Mouse (Mus musculus) kidney, postnatal 14 days (tissue): ENCODE data around the gene Srpk2.
"Not testable (repeated sequence)": the region's sequence is repeated elsewhere in the genome, so short reads cannot be mapped to it uniquely, and the experiment has no call there.

Experiments
- DNase-seq: peaks from one replicate; pipeline ENCODE4 v3.0.0; 2022; ENCODE audit warnings: mixed read lengths

Gene Srpk2

DNA sequence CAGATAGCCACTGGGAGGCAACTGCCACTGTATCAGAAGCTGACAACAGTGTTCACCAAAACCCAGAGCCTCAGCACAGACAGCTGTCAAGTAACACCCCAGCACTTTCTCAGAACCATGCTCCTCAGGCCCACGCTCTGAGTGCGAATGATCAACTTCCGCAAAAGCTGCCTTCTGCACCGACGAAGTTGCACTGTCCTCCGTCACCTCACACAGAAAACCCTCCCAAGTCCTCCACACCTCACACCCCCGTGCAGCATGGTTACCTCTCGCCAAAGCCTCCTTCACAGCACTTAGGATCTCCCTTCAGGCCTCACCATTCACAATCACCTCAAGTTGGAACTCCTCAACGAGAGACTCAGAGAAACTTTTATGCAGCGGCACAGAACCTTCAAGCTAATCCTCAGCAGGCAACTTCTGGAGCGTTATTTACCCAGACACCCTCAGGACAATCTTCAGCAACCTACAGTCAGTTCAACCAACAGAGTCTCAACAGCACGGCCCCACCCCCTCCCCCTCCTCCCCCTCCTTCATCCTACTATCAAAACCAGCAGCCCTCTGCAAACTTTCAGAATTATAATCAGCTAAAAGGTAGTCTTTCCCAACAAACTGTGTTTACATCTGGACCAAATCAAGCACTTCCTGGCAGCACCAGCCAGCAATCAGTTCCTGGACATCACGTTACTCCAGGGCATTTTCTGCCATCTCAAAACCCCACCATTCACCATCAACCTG is 182.7 kb downstream of the Srpk2 start:
- no peak for DNase-seq

DNA sequence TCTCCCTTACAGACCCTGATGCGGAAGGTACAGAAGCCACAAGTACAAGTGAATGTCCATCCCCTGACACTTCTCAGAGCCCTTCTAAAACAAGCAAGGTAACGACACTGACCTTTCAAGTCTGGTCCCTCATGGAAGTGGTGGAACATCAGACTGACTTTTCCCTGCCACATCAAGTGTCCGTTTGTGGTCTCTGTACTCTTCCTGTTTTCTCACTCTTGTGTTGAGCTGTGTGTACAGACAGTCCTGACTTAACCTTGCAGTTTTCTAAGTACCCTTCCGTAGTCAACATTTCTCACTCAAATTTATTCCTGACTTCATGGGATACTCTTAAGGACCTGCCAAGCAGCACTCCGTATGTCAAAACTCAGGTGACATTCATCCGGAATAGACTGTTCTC is 183.7 kb downstream of the Srpk2 start:
- DNase-seq = no peak

DNA sequence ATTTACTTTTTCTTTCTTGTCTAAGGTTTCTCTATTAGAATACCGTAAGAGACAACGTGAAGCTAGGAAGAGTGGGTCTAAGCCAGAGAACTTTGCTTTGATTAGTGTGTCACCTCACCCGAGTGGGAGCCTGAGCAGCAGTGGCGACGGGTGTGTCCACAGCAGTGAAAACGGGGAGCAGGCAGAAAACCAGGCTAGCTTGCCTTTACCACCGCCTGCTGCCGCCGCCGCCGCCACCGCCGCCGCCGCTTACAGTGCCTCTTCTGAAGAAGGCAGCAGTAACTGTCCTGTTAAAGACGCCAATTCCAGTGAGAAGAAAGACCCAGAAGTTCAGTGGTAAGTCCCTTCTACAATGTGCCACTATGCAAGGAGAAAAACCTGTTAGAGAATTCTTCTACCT is 185.2 kb downstream of the Srpk2 start:
- DNase-seq = no peak

DNA sequence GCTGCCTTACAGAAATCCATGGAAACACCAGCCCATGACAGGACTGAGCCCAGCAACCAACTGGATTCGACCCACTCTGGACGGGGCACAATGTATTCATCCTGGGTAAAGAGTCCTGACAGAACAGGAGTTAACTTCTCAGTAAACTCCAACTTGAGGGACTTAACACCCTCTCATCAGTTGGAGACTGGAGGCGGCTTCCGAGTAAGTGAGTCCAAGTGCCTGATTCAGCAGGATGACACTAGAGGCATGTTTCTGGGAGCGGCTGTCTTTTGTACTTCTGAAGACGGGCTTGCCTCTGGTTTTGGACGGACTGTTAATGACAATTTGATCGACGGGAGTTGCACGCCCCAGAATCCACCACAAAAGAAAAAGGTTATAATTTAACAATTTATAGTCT is 186.5 kb downstream of the Srpk2 start:
- no peak for DNase-seq

DNA sequence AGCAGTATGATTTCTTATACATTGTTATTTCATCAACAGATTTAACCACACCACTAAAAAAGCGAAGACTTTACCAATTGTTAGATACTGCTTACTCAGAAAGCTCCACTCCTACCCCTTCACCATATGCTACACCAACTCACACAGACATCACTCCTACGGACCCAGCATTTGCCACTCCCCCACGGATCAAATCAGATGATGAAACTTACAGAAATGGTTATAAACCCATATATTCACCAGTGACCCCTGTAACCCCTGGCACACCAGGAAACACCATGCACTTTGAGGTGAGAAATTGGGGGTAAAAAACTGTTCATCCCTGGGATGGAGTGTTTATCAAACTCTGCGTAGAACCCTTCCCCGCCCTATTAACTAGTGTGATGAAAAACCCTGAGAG is 187.5 kb downstream of the Srpk2 start:
- DNase-seq = no peak

DNA sequence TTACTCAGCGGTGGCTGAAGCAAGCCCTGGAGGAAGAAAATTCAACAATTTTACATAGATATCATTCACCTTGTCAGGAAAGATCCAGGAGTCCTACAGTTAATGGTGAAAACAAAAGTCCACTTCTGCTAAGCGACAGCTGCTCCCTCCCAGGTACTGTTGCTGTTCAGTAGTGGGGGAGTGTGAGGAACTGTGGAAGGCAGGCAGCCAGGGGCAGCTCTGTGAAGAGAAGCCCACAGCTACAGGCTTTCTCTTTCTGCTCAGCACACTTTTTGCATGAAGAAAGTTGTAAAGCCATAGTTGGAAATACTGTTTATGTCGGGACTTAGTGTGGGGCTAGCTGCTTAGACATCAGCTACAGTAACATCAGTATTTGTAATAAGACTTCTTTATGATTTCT is 188.0 kb downstream of the Srpk2 start:
- no peak for DNase-seq

DNA sequence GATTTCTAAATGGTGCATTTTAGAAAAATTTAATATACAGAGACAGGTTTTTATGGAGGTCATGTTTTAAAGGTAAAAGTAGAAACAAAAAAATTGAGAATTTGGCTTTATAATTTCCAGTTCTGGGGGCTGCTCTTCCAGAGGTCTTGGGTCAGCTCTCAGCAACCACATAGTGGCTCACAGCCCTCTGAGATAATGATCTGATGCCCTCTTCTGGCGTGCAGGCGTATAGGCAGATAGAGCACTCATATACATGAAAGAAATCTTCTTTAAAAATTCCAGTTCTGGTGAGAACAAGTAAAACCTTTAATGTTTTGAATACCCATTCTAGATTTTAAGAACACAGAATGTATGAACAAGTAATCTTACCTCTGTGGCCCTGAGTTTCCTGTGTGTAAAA is 193.6 kb downstream of the Srpk2 start:
- DNase-seq = peak; percentile 16

DNA sequence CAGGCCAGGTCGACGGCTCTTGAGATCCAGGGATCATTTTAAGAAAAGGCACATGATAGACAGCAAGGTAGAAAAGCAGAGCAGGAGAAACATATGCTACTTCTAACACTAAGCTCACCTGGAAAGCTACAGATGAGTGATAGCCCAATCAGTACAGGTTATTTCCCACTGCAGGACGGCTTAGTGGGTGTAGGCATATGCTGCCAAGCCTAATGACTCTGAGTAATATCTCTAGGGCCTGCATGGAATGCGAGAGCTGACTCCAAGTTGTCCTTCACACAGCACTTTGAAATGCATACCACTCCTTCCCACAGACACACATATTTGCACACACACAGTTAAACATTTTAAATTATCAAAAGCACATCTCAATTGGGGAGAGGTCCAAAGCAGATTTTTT is 195.2 kb downstream of the Srpk2 start:
- no peak for DNase-seq

DNA sequence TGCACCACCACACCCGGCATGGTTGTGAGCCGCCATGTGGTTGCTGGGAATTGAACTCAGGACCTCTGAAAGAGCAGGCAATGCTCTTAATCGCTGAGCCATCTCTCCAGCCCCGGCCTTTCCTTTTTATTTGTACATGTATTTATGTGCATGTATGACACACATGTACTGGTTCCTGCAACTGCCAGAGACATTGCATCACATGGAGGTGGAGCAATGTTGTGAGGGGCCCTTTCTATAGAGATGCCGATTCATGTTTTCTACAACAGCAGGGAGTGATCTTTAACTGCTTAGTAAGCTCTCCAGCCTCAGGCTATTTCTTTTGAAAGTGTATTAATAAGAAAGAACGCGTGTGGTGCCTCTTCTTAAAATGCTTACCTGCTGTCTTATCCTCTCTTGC is 200.6 kb downstream of the Srpk2 start:
- no peak for DNase-seq

DNA sequence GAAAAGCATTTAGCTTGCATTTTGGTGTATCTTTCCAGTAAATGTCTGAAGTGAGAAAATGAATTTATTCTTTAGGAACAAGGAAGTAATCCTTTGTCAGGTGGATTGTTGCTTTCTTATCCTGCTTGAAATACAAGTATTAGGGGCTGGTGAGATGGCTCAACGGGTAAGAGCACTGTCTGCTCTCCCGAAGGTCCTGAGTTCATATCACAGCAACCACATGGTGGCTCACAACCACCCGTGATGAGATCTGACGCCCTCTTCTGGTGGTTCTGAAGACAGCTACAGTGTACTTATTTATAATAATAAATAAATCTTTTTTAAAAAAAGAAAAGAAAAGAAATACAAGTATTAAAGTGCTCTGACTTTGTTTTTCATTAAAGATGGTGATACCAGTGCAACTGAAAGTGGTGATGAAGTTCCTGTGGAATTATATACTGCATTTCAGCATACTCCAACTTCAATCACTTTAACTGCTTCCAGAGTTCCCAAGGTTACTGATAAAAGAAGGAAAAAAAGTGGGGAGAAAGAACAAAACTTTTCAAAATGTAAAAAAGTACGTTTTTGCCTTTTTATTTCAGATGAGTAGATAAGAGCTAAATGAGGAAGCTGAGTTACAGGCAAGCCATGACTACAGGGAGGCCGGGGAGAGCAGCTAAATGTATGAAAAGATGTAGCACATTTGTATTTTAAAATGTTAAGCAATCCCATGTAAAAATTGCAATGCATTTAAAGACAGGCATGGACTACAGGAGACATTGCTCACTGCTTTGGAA is 211.1 kb downstream of the Srpk2 start:
- no peak for DNase-seq

DNA sequence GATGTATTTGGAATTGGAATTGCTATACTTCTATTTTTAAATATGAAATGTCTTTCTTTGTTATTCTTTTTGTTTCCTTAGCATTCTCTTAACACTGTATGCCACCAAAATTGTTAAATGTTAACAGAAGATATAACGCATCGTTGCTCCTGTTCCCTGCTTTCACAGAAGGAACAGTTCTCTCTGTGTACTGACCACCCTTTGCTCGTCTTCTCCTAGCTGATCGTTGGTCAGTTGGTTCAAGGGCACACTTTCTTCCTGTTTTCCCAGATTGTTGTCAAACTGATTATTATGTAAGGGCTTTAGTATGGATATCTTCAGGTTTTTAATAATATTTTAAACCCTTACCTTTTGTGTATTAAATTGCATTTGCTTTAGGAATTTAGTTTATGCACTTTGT is 217.9 kb downstream of the Srpk2 start:
- peak; percentile 42 for DNase-seq

DNA sequence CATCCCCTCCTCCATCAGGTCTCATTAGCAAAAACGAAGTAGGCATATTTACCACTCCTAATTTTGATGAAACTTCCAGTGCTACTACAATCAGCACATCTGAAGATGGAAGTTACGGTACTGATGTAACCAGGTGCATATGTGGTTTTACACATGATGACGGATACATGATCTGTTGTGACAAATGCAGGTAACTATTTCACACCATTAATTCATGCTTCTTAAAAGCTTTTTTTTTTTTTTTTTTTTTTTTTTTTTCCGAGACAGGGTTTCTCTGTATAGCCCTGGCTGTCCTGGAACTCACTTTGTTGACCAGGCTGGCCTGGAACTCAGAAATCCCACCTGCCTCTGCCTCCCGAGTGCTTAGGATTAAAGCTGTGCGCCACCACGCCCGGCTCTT is 219.7 kb downstream of the Srpk2 start:
- DNase-seq = no peak

DNA sequence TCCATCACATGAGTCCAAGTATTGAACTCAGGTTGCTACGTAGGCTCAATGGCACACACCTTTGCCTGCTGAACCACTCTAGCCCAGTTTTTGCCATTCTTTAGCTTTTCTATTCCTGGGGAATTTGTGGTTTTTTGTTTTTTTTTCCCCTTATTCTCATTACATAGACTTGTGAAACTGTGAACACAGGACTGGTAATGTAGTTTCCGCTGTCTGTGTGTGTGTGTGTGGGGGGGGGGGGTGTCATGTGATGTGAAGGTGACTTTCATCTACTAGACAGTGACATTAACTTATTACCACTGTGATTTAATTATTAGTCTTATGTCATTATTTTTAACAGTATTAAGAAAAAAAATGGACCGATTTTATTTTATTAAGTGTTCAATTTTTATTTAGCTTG is 220.2 kb downstream of the Srpk2 start:
- DNase-seq = no peak

DNA sequence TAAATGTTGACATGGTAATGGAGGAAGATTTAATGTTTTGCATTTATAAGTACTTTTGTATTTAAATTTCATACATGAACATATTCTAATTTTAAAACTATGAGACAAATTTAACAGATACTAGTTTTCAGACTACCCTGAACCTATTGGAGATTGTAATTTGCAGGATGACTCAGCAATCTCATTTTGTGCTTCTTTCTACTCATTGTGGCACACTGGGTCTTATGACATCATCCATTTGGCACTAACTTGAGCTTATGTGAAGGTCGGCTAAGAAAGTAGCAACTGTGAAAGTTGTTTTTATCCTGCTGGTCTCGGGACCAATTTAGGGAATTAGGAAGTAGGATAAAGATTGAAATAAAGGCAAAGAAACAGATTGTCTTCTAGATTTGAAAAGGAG is 222.7 kb downstream of the Srpk2 start:
- DNase-seq = no peak

DNA sequence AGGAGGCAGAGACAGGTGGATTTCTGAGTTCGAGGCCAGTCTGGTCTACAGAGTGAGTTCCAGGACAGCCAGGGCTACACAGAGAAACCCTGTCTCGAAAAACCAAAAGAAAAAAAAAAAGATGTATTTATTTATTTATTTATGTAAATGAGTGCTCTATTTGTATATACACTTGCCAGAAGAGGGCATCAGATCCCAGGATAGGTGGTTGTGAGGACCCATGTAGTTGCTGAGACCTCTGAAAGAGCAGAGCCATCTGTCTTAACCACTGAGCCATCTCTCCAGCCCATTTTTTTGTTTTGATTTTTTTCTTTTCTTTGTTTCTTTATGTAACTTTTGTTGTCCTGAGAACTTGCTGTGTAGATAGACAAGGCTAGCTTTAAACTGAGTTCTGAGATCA is 230.9 kb downstream of the Srpk2 start:
- not testable (repeated sequence) for DNase-seq
